Mouse (Mus musculus): ENCODE results near the gene Rin3. TPM values are rescaled to one million over a fixed set of nuclear protein-coding genes. Genes with fewer than 3 reads are reported as not detected.
A peak's percentile ranks its signal among the peaks of the same experiment; 100 is the strongest.

Rin3 gene
- polyA plus RNA-seq, 1 experiment from 2014 or later, result 3.5 TPM

GRCm38 (mm10) chr12:102345031-102345815 is 62.4 kb downstream of the Rin3 start:
- H3K4me1 ChIP-seq (ENCODE audit: control insufficient read depth, insufficient read depth, low read length), result no peaks in the 10 kb centered on the region
- no peaks in the 10 kb centered on the region for H3K27me3 ChIP-seq (ENCODE audit: control insufficient read depth, insufficient read depth, low read length)
- DNase-seq (ENCODE audit: low spot score), result peak; percentile 48
- no peaks in the 10 kb centered on the region for H3K9me3 ChIP-seq (replicated peaks; ENCODE audit: control insufficient read depth, low read length)
- no peak overlapping the region for H3K9ac ChIP-seq (replicated peaks; ENCODE audit: low read length)
- 38% methylated on average over 14 of the region's 14 CpGs for WGBS
- no peak for ATAC-seq (replicated peaks; ENCODE audit: insufficient number of reproducible peaks, low FRiP score, low TSS enrichment, low read depth)
- no peaks in the 10 kb centered on the region for H3K36me3 ChIP-seq (replicated peaks; ENCODE audit: control insufficient read depth, insufficient read depth, low read depth, low read length)
- H3K4me3 ChIP-seq (ENCODE audit: low read depth, low read length), result no peak overlapping the region
- no peak overlapping the region for H3K4me2 ChIP-seq (ENCODE audit: low read depth, low read length)
- no peak overlapping the region for H3K27ac ChIP-seq (replicated peaks; ENCODE audit: low read depth, low read length)

- WGBS, result 10% methylated on average over 1 of the region's 1 CpGs
- Histone ChIP-seq H3K4me2 (ENCODE audit: low read depth, low read length) (no peak overlapping the region), H3K9ac (replicated peaks; ENCODE audit: low read length) (no peak overlapping the region)
Measured at GRCm38 (mm10) chr12:102346507-102346906, 63.7 kb downstream of the Rin3 start.

GRCm38 (mm10) chr12:102348447-102348846 is 65.6 kb downstream of the Rin3 start:
- Histone ChIP-seq H3K4me2 (ENCODE audit: low read depth, low read length) (no peak overlapping the region), H3K27ac (replicated peaks; ENCODE audit: low read depth, low read length) (no peak overlapping the region), H3K9ac (replicated peaks; ENCODE audit: low read length) (no peak overlapping the region), H3K27me3 (ENCODE audit: control insufficient read depth, insufficient read depth, low read length) (no peaks in the 10 kb centered on the region), H3K4me1 (ENCODE audit: control insufficient read depth, insufficient read depth, low read length) (no peaks in the 10 kb centered on the region), H3K9me3 (replicated peaks; ENCODE audit: control insufficient read depth, low read length) (no peaks in the 10 kb centered on the region), H3K4me3 (ENCODE audit: low read depth, low read length) (no peak overlapping the region), H3K36me3 (replicated peaks; ENCODE audit: control insufficient read depth, insufficient read depth, low read depth, low read length) (no peaks in the 10 kb centered on the region)
- ATAC-seq (replicated peaks; ENCODE audit: insufficient number of reproducible peaks, low FRiP score, low TSS enrichment, low read depth) (no peak), DNase-seq (ENCODE audit: low spot score) (no peak)
- WGBS, result 91% methylated on average over 6 of the region's 6 CpGs

More at GRCm38 (mm10) chr12:102346507-102346906, 63.7 kb downstream of the Rin3 start:
- H3K9me3 ChIP-seq (replicated peaks; ENCODE audit: control insufficient read depth, low read length), result no peaks in the 10 kb centered on the region
- no peaks in the 10 kb centered on the region for H3K4me1 ChIP-seq (ENCODE audit: control insufficient read depth, insufficient read depth, low read length)
- H3K36me3 ChIP-seq (replicated peaks; ENCODE audit: control insufficient read depth, insufficient read depth, low read depth, low read length), result no peaks in the 10 kb centered on the region
- no peaks in the 10 kb centered on the region for H3K27me3 ChIP-seq (ENCODE audit: control insufficient read depth, insufficient read depth, low read length)
- H3K27ac ChIP-seq (replicated peaks; ENCODE audit: low read depth, low read length), result no peak overlapping the region
- DNase-seq (ENCODE audit: low spot score), result peak; percentile 63
- no peak overlapping the region for H3K4me3 ChIP-seq (ENCODE audit: low read depth, low read length)
- no peak for ATAC-seq (replicated peaks; ENCODE audit: insufficient number of reproducible peaks, low FRiP score, low TSS enrichment, low read depth)

- ATAC-seq (replicated peaks; ENCODE audit: insufficient number of reproducible peaks, low FRiP score, low TSS enrichment, low read depth) (no peak), DNase-seq (ENCODE audit: low spot score) (no peak)
- H3K9ac ChIP-seq (replicated peaks; ENCODE audit: low read length), result no peak overlapping the region
- WGBS, result 90% methylated on average over 1 of the region's 1 CpGs
- H3K4me2 ChIP-seq (ENCODE audit: low read depth, low read length), result no peak overlapping the region
- no peaks in the 10 kb centered on the region for H3K36me3 ChIP-seq (replicated peaks; ENCODE audit: control insufficient read depth, insufficient read depth, low read depth, low read length)
- H3K27me3 ChIP-seq (ENCODE audit: control insufficient read depth, insufficient read depth, low read length), result no peaks in the 10 kb centered on the region
- H3K27ac ChIP-seq (replicated peaks; ENCODE audit: low read depth, low read length), result no peak overlapping the region
- H3K4me3 ChIP-seq (ENCODE audit: low read depth, low read length), result no peak overlapping the region
- H3K4me1 ChIP-seq (ENCODE audit: control insufficient read depth, insufficient read depth, low read length), result no peaks in the 10 kb centered on the region
- no peaks in the 10 kb centered on the region for H3K9me3 ChIP-seq (replicated peaks; ENCODE audit: control insufficient read depth, low read length)
Measured at GRCm38 (mm10) chr12:102350997-102351396, 68.1 kb downstream of the Rin3 start.

GRCm38 (mm10) chr12:102354126-102354984 is 71.5 kb downstream of the Rin3 start:
- H3K9me3 ChIP-seq (replicated peaks; ENCODE audit: control insufficient read depth, low read length), result no peaks in the 10 kb centered on the region
- H3K36me3 ChIP-seq (replicated peaks; ENCODE audit: control insufficient read depth, insufficient read depth, low read depth, low read length), result no peaks in the 10 kb centered on the region
- DNase-seq (ENCODE audit: low spot score), result no peak
- 86% methylated on average over 10 of the region's 10 CpGs for WGBS
- no peaks in the 10 kb centered on the region for H3K27me3 ChIP-seq (ENCODE audit: control insufficient read depth, insufficient read depth, low read length)
- no peak overlapping the region for H3K9ac ChIP-seq (replicated peaks; ENCODE audit: low read length)
- no peak overlapping the region for H3K4me3 ChIP-seq (ENCODE audit: low read depth, low read length)
- no peak for ATAC-seq (replicated peaks; ENCODE audit: insufficient number of reproducible peaks, low FRiP score, low TSS enrichment, low read depth)
- no peaks in the 10 kb centered on the region for H3K4me1 ChIP-seq (ENCODE audit: control insufficient read depth, insufficient read depth, low read length)
- no peak overlapping the region for H3K27ac ChIP-seq (replicated peaks; ENCODE audit: low read depth, low read length)
- H3K4me2 ChIP-seq (ENCODE audit: low read depth, low read length), result no peak overlapping the region

GRCm38 (mm10) chr12:102355784-102356183 is 72.9 kb downstream of the Rin3 start:
- Histone ChIP-seq H3K4me1 (ENCODE audit: control insufficient read depth, insufficient read depth, low read length) (no peaks in the 10 kb centered on the region), H3K4me2 (ENCODE audit: low read depth, low read length) (no peak overlapping the region), H3K9me3 (replicated peaks; ENCODE audit: control insufficient read depth, low read length) (no peaks in the 10 kb centered on the region), H3K9ac (replicated peaks; ENCODE audit: low read length) (no peak overlapping the region), H3K27ac (replicated peaks; ENCODE audit: low read depth, low read length) (no peak overlapping the region), H3K36me3 (replicated peaks; ENCODE audit: control insufficient read depth, insufficient read depth, low read depth, low read length) (no peaks in the 10 kb centered on the region), H3K27me3 (ENCODE audit: control insufficient read depth, insufficient read depth, low read length) (no peaks in the 10 kb centered on the region), H3K4me3 (ENCODE audit: low read depth, low read length) (no peak overlapping the region)
- ATAC-seq (replicated peaks; ENCODE audit: insufficient number of reproducible peaks, low FRiP score, low TSS enrichment, low read depth) (no peak), DNase-seq (ENCODE audit: low spot score) (no peak)

GRCm38 (mm10) chr12:102356781-102357180 is 73.9 kb downstream of the Rin3 start:
- H3K4me3 ChIP-seq (ENCODE audit: low read depth, low read length), result no peak overlapping the region
- no peak for ATAC-seq (replicated peaks; ENCODE audit: insufficient number of reproducible peaks, low FRiP score, low TSS enrichment, low read depth)
- WGBS, result 96% methylated on average over 1 of the region's 1 CpGs

GRCm38 (mm10) chr12:102359390-102359789 is 76.5 kb downstream of the Rin3 start:
- WGBS, result 92% methylated on average over 4 of the region's 4 CpGs
- Histone ChIP-seq H3K9ac (replicated peaks; ENCODE audit: low read length) (no peak overlapping the region), H3K4me3 (ENCODE audit: low read depth, low read length) (no peak overlapping the region)

More at GRCm38 (mm10) chr12:102356781-102357180, 73.9 kb downstream of the Rin3 start:
- no peaks in the 10 kb centered on the region for H3K4me1 ChIP-seq (ENCODE audit: control insufficient read depth, insufficient read depth, low read length)
- H3K9ac ChIP-seq (replicated peaks; ENCODE audit: low read length), result no peak overlapping the region
- no peaks in the 10 kb centered on the region for H3K9me3 ChIP-seq (replicated peaks; ENCODE audit: control insufficient read depth, low read length)
- no peak overlapping the region for H3K4me2 ChIP-seq (ENCODE audit: low read depth, low read length)
- no peaks in the 10 kb centered on the region for H3K27me3 ChIP-seq (ENCODE audit: control insufficient read depth, insufficient read depth, low read length)
- no peak overlapping the region for H3K27ac ChIP-seq (replicated peaks; ENCODE audit: low read depth, low read length)
- H3K36me3 ChIP-seq (replicated peaks; ENCODE audit: control insufficient read depth, insufficient read depth, low read depth, low read length), result no peaks in the 10 kb centered on the region
- no peak for DNase-seq (ENCODE audit: low spot score)

More at GRCm38 (mm10) chr12:102359390-102359789, 76.5 kb downstream of the Rin3 start:
- DNase-seq (ENCODE audit: low spot score) (no peak), ATAC-seq (replicated peaks; ENCODE audit: insufficient number of reproducible peaks, low FRiP score, low TSS enrichment, low read depth) (no peak)
- Histone ChIP-seq H3K27ac (replicated peaks; ENCODE audit: low read depth, low read length) (no peak overlapping the region), H3K4me2 (ENCODE audit: low read depth, low read length) (no peak overlapping the region), H3K36me3 (replicated peaks; ENCODE audit: control insufficient read depth, insufficient read depth, low read depth, low read length) (no peaks in the 10 kb centered on the region), H3K4me1 (ENCODE audit: control insufficient read depth, insufficient read depth, low read length) (no peaks in the 10 kb centered on the region), H3K27me3 (ENCODE audit: control insufficient read depth, insufficient read depth, low read length) (no peaks in the 10 kb centered on the region), H3K9me3 (replicated peaks; ENCODE audit: control insufficient read depth, low read length) (no peaks in the 10 kb centered on the region)
